Mouse (Mus musculus) kidney, adult 2 months (tissue): ENCODE measurements at regions not wholly inside any gene's neighbourhood (a gene's known extent, or its start where the extent isn't known, plus 50 kb on each side); places are given as distances from the start of the nearest gene placed in this dataset.

Experiments used
- CTCF ChIP-seq: fragments of 200-500 bp; conservative IDR thresholded peaks from 2 replicates; pipeline ENCODE4 v1.5.1; 2011; ENCODE audit warnings: low read depth, mild to moderate bottlenecking, control low read depth, low read length, moderate library complexity, mixed read lengths; ENCODE audit not compliant: insufficient read depth, insufficient read length
- POLR2A ChIP-seq: fragments of 200-500 bp; IDR thresholded peaks from one replicate; pipeline ENCODE4 v1.6.1; 2011; ENCODE audit warnings: low read depth, low read length, control low read depth

GRCm38 (mm10) chr9:50244982-50245671, 99.6 kb downstream of the Rpl10-ps3 start:
- TF ChIP-seq POLR2A (no peak), CTCF (no peak)
